Mouse (Mus musculus) adrenal gland, postnatal 4 days (tissue): ENCODE results near the gene Rtl9. TPM values are rescaled to one million over a fixed set of nuclear protein-coding genes. Genes with fewer than 3 reads are reported as not detected.

Experiments
- total RNA-seq, 2 experiments: library from RNA; stranded (reverse); gene quantifications; 2 replicates each; pipeline ENCODE4 v1.2.3; 2021

Gene Rtl9
- total RNA-seq, 2 experiments from 2014 or later = 1.2 to 1.4 TPM

Other genes with a start within 250 kb of the Rtl9 start
- gene Ammecr1, start 132.9 kb upstream of the Rtl9 start, total RNA-seq = 10 to 100 TPM; 17.8 to 18.1 TPM